Mouse (Mus musculus) midbrain, embryonic 15.5 days (tissue): Measurements from ENCODE around the gene Alpk3. TPM values are rescaled to one million over a fixed set of nuclear protein-coding genes. Genes with fewer than 3 reads are reported as not detected.

ENCODE experiments used
- ATAC-seq: fragments of 200-750 bp; cut with Nextera tagmentation; replicated peaks from 2 replicates; pipeline ENCODE4 v1.8.0; 2017; ENCODE audit warnings: moderate TSS enrichment
- H3K27ac ChIP-seq: fragments of 300-500 bp; sonication (generic); 2 replicates; pipeline ENCODE4 v1.5.1; 2015; ENCODE audit warnings: mild to moderate bottlenecking, inconsistent platforms
- H3K27me3 ChIP-seq: fragments of 300-500 bp; sonication (generic); replicated peaks from 2 replicates; pipeline ENCODE4 v1.6.1; 2015; ENCODE audit warnings: inconsistent platforms
- H3K36me3 ChIP-seq: fragments of 300-500 bp; sonication (generic); replicated peaks from 2 replicates; pipeline ENCODE4 v1.6.1; 2015; ENCODE audit warnings: inconsistent platforms
- H3K4me1 ChIP-seq: fragments of 300-500 bp; sonication (generic); 2 replicates; pipeline ENCODE4 v1.6.1; 2015; ENCODE audit warnings: inconsistent platforms
- H3K4me2 ChIP-seq: fragments of 300-500 bp; sonication (generic); 2 replicates; pipeline ENCODE4 v1.6.1; 2015; ENCODE audit warnings: inconsistent platforms, mild to moderate bottlenecking, moderate library complexity
- H3K4me3 ChIP-seq: fragments of 300-500 bp; sonication (generic); 2 replicates; pipeline ENCODE4 v1.5.1; 2015; ENCODE audit warnings: mild to moderate bottlenecking, inconsistent platforms
- H3K9ac ChIP-seq: fragments of 300-500 bp; sonication (generic); 2 replicates; pipeline ENCODE4 v1.6.1; 2015; ENCODE audit warnings: mild to moderate bottlenecking, inconsistent platforms
- H3K9me3 ChIP-seq: fragments of 300-500 bp; sonication (generic); 2 replicates; pipeline ENCODE4 v1.6.1; 2016; ENCODE audit warnings: inconsistent platforms
- WGBS: fragments of 180-500 bp; shearing (Covaris S2); methylation state at CpG from one replicate; pipeline ENCODE4 v1.1.7; 2015; ENCODE audit warnings: mixed read lengths; 5-methylcytosine and 5-hydroxymethylcytosine counted together
- polyA plus RNA-seq: library from polyadenylated mRNA; unstranded; fragments of >200 nt; fragmentation: Nextera tagmentation; extraction: Ambion mirVana; gene quantifications from 2 replicates; pipeline ENCODE4 v1.2.1, GENCODE M21; 2015

The Alpk3 gene
- polyA plus RNA-seq, 1 experiment from 2014 or later, result 0.10 TPM

DNA sequence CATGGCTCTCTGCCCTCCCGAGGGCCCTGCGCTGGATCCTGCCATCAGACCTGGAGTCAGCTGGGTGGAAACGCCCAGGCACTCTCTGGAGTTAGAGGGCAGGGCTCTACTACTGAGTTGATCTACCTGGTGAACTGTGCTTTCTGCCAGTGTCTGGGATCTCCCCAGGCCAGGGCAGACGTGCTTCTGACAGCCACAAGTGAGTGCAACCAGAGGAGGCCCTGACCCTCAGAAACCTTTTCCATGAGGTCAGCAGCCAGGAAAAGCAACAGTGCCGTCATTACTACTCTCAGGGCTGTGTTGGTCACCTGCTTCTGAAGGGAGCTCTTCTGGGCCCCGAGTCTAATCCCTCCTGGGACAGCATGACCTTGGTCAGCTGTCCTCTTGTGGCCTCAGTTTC, 19.6 kb downstream of the Alpk3 start:
- Histone ChIP-seq H3K9ac (no peak overlapping the region), H3K4me1 (0 out of 2 replicates have a peak, but pooled peaks cover 3% of the 10 kb centered on the region), H3K36me3 (no peaks in the 10 kb centered on the region), H3K9me3 (no peaks in the 10 kb centered on the region), H3K4me3 (no peak overlapping the region), H3K27ac (no peak overlapping the region), H3K4me2 (no peak overlapping the region), H3K27me3 (no peaks in the 10 kb centered on the region)
- no peak for ATAC-seq
- WGBS, result 85% methylated on average over 6 of the region's 6 CpGs

DNA sequence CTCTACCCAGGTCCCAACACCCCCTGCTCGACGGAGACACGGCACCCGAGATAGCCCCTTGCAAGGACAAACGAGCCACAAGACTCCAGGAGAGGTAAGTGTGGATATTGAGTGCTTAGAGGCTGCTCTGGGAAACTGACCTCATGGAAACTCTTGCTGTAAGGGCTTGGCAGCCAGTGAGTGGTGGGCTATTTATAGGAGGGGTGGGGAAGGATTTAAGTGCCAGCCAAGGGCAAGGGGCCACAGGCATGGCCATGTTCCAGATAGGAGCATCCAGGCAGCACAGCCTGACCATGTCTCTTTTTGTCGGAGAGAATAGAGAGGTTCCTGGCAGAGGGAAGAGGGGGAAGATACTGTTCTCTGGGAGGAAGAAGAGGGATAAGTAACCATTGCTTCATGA, 21.3 kb downstream of the Alpk3 start:
- no peaks in the 10 kb centered on the region for H3K27me3 ChIP-seq
- 0 out of 2 replicates have a peak, but pooled peaks cover 3% of the 10 kb centered on the region for H3K4me1 ChIP-seq
- H3K4me3 ChIP-seq, result no peak overlapping the region
- 89% methylated on average over 6 of the region's 6 CpGs for WGBS
- no peak overlapping the region for H3K4me2 ChIP-seq
- no peak overlapping the region for H3K27ac ChIP-seq
- no peak overlapping the region for H3K9ac ChIP-seq
- no peak for ATAC-seq
- no peaks in the 10 kb centered on the region for H3K36me3 ChIP-seq
- no peaks in the 10 kb centered on the region for H3K9me3 ChIP-seq

DNA sequence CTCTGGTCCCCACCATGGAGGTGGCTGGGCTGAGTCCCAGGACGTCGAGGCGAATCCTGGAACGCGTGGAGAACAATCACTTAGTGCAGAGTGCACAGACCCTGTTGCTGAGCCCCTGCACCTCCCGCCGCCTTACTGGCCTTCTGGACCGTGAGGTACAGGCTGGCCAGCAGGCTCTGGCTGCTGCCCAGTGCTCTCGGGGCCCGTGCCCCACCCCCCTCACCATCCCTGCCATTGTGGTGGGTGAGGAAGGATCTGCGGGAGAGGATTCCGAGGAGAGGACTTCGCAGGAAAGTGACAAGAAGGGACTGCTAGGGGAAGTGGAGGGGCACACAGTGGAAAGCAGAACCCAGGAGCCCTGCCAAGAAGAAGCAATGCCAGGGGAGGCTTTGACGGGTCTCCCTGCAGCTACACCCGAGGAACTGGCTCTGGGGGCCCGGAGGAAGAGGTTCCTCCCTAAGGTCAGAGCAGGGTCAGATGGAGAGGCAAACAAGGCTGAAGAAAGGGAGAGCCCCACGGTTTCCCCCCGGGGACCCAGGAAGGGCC, 36.1 kb downstream of the Alpk3 start:
- no peaks in the 10 kb centered on the region for H3K36me3 ChIP-seq
- no peaks in the 10 kb centered on the region for H3K27me3 ChIP-seq
- WGBS, result 53% methylated on average over 18 of the region's 18 CpGs
- H3K9ac ChIP-seq, result no peak overlapping the region
- no peak overlapping the region for H3K27ac ChIP-seq
- no peak for ATAC-seq
- H3K4me2 ChIP-seq, result no peak overlapping the region
- H3K4me3 ChIP-seq, result no peak overlapping the region
- H3K9me3 ChIP-seq, result no peaks in the 10 kb centered on the region
- H3K4me1 ChIP-seq, result no peaks in the 10 kb centered on the region

DNA sequence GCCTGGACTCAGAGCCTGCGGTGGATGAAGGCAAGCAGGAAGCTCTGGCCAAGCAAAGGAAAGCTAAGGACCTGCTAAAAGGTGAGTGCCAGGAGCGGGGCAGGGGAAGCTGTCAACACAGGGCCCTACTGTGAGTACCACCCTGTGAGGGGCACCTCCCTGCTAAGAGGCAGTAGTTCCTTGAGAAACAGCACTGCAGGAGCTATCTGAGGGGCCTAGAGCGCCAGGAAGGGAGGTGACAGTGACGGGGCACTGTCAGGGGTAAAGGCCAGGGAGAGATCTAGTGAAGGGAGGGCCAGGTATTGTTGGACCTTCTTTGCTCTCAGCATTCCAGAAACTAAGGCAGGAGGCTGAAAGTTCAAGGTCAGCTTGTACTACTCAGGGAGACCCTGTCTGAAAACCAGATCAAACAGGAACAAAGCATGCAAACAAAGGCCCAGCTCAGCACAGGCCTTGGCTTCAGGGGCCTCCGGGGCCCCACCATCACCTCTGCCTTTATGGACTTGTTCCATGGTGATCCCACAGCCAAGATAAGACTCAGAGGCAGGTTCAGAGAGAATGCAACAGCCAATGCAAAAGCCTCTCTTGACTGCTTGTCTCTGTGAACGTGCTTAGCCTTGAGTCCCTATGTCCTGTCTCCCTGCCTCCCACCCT, 36.8 kb downstream of the Alpk3 start:
- no peaks in the 10 kb centered on the region for H3K9me3 ChIP-seq
- no peak overlapping the region for H3K9ac ChIP-seq

DNA sequence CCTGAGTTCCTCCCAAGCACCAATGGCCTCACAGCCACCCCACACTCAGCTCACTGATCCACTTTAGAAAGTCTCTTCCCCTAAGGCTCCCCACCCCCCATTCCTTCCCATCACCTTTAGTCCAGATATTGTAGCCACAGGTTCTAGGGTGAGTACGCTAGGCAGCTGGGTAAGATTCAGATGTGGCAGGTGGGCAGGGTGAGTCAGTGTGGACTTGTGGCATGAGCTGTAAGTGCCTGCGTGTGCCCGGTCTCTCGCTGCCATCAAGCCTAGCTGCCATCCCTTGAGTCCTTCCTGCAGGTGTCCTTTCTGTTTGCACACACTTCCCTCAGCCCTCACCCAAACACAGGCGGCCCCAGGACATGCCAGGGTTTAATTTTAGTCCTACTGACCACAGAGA, 42.9 kb downstream of the Alpk3 start:
- WGBS, result 88% methylated on average over 5 of the region's 5 CpGs
- Histone ChIP-seq H3K9me3 (no peaks in the 10 kb centered on the region), H3K27me3 (no peaks in the 10 kb centered on the region), H3K9ac (no peak overlapping the region), H3K27ac (no peak overlapping the region), H3K4me3 (no peak overlapping the region), H3K4me1 (no peaks in the 10 kb centered on the region), H3K4me2 (no peak overlapping the region), H3K36me3 (no peaks in the 10 kb centered on the region)
- no peak for ATAC-seq

More for the DNA sequence above, 36.8 kb downstream of the Alpk3 start:
- H3K36me3 ChIP-seq, result no peaks in the 10 kb centered on the region
- H3K27me3 ChIP-seq, result no peaks in the 10 kb centered on the region
- H3K4me3 ChIP-seq, result no peak overlapping the region
- no peak for ATAC-seq
- no peaks in the 10 kb centered on the region for H3K4me1 ChIP-seq
- H3K4me2 ChIP-seq, result no peak overlapping the region
- 69% methylated on average over 6 of the region's 6 CpGs for WGBS
- H3K27ac ChIP-seq, result no peak overlapping the region

DNA sequence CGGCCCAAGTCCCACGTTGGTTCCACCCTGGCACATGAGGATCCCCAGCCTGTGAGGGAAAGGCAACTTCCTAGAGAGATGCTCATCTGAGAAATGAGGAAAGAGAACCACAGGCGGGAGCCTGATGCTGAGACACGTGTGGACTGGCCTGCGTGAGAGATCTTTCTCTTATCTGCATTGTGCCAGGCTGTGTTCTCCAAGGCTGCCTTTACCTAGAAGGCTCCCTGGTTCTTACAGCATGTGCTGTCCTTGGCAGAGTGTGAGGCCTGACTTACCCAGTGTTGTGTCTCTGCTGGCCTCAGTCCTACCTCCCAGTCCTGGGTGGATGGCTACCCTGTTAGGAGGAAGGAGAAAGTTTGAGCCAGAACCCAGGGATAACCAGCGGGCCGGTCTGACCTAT, 45.5 kb downstream of the Alpk3 start:
- no peak overlapping the region for H3K4me2 ChIP-seq
- no peaks in the 10 kb centered on the region for H3K36me3 ChIP-seq
- no peak overlapping the region for H3K4me3 ChIP-seq
- WGBS, result 93% methylated on average over 7 of the region's 7 CpGs
- no peak overlapping the region for H3K9ac ChIP-seq
- H3K27ac ChIP-seq, result no peak overlapping the region
- H3K27me3 ChIP-seq, result no peaks in the 10 kb centered on the region
- no peaks in the 10 kb centered on the region for H3K9me3 ChIP-seq
- ATAC-seq, result no peak
- H3K4me1 ChIP-seq, result no peaks in the 10 kb centered on the region

DNA sequence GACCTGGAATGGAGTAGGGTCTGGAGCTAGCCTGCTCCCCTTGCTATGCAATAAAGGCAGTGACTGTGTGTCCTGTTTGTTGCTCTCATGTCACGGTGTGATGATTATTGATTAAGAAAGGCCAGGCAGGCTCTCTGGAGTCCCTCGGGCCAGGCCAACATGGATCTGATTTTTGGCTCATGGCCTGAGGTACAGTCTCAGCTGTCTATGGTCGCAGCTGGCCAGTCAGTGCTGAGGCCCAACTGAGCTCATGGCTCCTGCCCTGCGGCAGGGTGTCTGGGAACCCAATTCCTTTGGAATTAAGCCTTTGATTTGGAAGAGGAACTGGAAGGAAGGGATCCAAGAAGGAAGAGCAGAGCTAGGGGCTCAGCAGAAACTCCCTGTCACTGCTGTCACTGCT, 48.1 kb downstream of the Alpk3 start:
- H3K36me3 ChIP-seq, result no peaks in the 10 kb centered on the region
- no peak overlapping the region for H3K4me3 ChIP-seq
- ATAC-seq, result no peak
- no peak overlapping the region for H3K9ac ChIP-seq
- H3K4me2 ChIP-seq, result no peak overlapping the region
- H3K27me3 ChIP-seq, result no peaks in the 10 kb centered on the region
- H3K4me1 ChIP-seq, result no peaks in the 10 kb centered on the region
- no peak overlapping the region for H3K27ac ChIP-seq
- 52% methylated on average over 4 of the region's 4 CpGs for WGBS
- H3K9me3 ChIP-seq, result no peaks in the 10 kb centered on the region

DNA sequence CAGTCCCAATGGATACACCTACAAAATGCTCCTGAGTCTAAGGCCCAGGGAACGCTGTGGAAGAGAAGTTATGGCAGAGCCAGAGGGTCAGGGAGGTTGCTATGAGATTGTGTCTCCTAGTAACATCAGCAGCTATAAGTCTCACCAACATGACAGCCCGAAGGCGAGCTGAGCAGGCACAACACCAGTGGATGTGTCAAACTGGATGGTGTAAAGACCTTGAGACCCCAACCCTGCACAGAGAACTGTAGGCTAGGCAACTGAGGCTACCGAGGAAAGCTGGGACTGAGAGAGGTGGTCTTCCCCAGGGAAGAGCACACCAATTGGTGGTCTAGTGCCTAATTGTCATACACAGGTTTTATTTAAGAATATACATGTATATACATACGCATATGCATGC, 50.8 kb downstream of the Alpk3 start:
- H3K36me3 ChIP-seq, result no peaks in the 10 kb centered on the region
- WGBS, result 93% methylated on average over 5 of the region's 5 CpGs
- no peak overlapping the region for H3K9ac ChIP-seq
- H3K4me1 ChIP-seq, result no peaks in the 10 kb centered on the region
- no peak overlapping the region for H3K4me3 ChIP-seq
- H3K9me3 ChIP-seq, result no peaks in the 10 kb centered on the region
- no peak overlapping the region for H3K27ac ChIP-seq
- no peak for ATAC-seq
- H3K27me3 ChIP-seq, result no peaks in the 10 kb centered on the region
- no peak overlapping the region for H3K4me2 ChIP-seq

DNA sequence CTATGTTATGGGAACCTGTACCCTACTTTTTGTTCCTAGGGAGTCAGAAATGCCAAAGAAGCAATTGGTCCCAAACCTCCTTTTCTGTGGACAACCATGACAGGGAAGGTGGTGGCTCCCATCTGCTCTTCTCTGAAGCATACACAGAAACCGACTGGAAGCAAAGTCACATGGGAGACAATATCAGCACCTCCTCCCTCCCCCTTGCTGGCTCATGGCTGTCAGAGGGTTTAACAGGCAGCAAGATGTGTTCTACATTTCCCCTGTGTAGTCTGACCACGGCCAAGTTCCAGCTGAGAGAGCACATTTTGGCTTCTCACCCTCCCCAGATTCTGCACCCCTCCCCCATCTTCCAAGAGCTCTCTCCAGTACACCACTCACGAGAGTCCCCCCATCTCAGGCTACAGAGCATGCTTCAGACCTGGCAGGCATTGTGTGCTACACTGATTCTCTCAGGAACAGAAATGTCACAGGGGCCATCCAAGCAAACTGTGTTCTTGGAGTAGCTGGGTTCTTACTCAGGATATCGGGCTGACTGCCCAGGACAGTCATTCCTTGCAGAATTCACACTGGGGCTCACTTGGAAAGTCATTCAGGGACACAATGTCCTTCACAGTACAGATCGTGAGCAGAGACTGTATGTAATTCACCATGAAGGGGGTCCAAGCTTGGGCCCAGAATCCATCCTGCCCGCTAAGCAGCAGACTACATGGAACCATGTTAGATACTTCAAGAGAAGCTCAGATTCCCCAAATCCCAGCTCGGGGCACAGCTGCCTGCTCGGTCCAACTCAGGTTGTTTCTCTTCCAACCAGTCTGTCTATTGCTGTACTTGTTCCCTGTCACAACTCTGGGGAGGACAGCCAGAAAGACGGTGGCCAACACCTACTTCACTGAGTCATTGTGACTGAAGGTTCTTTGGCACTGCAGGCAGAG, 52.6 kb downstream of the Alpk3 start:
- Histone ChIP-seq H3K4me2 (no peak overlapping the region), H3K27me3 (no peaks in the 10 kb centered on the region), H3K4me1 (no peaks in the 10 kb centered on the region), H3K36me3 (no peaks in the 10 kb centered on the region), H3K9me3 (no peaks in the 10 kb centered on the region), H3K4me3 (no peak overlapping the region), H3K27ac (no peak overlapping the region), H3K9ac (no peak overlapping the region)
- ATAC-seq, result no peak
- WGBS, result 61% methylated on average over 9 of the region's 9 CpGs

DNA sequence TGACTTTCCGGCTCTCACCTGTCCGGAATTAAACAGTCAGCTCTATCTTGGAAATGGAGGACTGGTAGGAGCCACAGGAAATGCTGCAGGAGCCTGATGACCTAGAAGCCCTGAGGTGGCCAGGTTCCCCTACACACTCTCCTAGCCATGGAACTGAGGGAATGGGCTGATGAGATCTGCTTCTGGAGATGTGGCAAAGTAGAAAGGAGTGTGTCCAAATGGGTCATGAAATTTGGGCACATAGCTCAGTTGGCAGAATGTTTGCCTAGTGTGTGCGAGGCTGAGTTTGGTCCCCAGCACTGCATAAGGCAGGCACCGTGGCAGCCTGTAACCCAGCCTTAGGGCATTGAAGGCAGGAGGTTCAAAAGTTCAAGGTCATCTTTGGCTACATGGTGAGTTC, 53.4 kb downstream of the Alpk3 start:
- WGBS, result 94% methylated on average over 4 of the region's 4 CpGs
- no peak for ATAC-seq
- no peaks in the 10 kb centered on the region for H3K9me3 ChIP-seq

DNA sequence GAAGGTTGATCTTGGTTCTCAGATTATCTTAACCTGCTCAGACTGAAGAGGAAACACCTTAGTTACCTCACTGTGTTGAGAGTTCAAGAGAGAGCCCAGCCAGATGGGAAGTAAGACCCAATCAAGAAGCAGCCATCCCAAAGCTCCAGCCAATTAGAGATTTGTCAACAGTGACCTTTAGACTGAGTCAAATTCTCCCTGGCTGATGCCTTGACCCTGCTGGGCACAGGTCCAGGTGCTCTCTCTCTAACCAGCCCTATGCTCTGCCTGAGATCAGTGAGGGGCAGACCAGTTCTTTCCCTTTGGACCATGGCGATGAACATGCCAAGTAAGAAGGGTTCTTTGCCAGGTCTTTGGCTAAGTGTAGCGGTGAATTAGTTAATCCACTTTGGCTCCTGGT, 54.3 kb downstream of the Alpk3 start:
- Histone ChIP-seq H3K27me3 (no peaks in the 10 kb centered on the region), H3K4me2 (no peak overlapping the region), H3K4me3 (no peak overlapping the region), H3K36me3 (no peaks in the 10 kb centered on the region), H3K9me3 (no peaks in the 10 kb centered on the region), H3K27ac (no peak overlapping the region), H3K4me1 (no peaks in the 10 kb centered on the region), H3K9ac (no peak overlapping the region)
- no peak for ATAC-seq
- WGBS, result 89% methylated on average over 2 of the region's 2 CpGs

More for the DNA sequence above, 53.4 kb downstream of the Alpk3 start:
- H3K4me2 ChIP-seq, result no peak overlapping the region
- H3K27me3 ChIP-seq, result no peaks in the 10 kb centered on the region
- no peaks in the 10 kb centered on the region for H3K4me1 ChIP-seq
- H3K9ac ChIP-seq, result no peak overlapping the region
- H3K36me3 ChIP-seq, result no peaks in the 10 kb centered on the region
- H3K27ac ChIP-seq, result no peak overlapping the region
- H3K4me3 ChIP-seq, result no peak overlapping the region

DNA sequence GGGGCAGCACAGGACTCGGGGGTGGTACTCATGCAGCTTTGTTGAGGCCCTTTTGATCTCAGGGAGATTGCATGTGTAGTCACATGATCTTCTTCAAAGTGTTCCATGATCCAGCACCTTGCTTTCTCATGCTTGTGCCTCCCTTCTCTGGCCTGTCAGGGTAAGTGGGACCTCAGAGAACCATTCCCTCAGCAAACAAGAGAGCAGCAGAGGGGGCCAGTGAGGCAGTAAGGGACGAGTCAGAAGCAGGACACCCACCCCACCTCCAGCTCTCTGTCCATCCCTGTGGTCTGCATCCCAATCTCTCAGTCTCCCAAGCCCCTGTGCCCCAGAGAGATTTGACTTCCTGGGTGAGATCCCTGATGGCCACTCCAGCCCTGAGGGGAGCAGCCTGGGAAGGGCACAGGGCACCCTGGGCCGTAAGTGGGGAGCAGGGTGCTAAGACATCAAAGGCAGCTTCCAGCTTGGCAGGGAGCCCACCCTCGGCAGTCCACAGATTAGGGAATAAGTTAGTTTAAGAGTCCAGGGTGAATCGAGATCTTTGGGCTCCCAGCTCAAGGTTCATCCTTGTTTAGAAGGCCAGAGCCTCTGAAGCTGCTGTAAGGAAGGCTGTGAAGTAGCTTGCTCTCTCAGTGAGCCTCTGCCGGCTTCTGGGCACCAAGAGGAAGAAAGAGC, 55.4 kb downstream of the Alpk3 start:
- no peak overlapping the region for H3K27ac ChIP-seq
- H3K4me1 ChIP-seq, result no peaks in the 10 kb centered on the region
- no peak overlapping the region for H3K4me2 ChIP-seq
- no peak overlapping the region for H3K9ac ChIP-seq
- 40% methylated on average over 6 of the region's 6 CpGs for WGBS
- no peaks in the 10 kb centered on the region for H3K36me3 ChIP-seq
- H3K9me3 ChIP-seq, result no peaks in the 10 kb centered on the region
- no peak overlapping the region for H3K4me3 ChIP-seq
- H3K27me3 ChIP-seq, result no peaks in the 10 kb centered on the region
- ATAC-seq, result no peak
